Mouse (Mus musculus) G1E (cell line): ENCODE results near the gene Wwox.

ENCODE experiments used
- CTCF ChIP-seq: IDR thresholded peaks from 2 replicates; pipeline ENCODE4 v1.5.1; 2012; ENCODE audit warnings: low read depth, low read length, inconsistent platforms, mixed read lengths
- GATA1 ChIP-seq: IDR thresholded peaks from 2 replicates; pipeline ENCODE4 v1.6.1; 2012; ENCODE audit warnings: borderline replicate concordance, low read length, inconsistent platforms, mixed read lengths
- GATA2 ChIP-seq: IDR thresholded peaks from 2 replicates; pipeline ENCODE4 v1.6.1; 2012; ENCODE audit warnings: low read depth, low read length, inconsistent platforms, borderline replicate concordance
- POLR2AphosphoS5 ChIP-seq: IDR thresholded peaks from 2 replicates; pipeline ENCODE4 v1.6.1; 2012; ENCODE audit warnings: low read depth, low read length, inconsistent platforms; ENCODE audit not compliant: insufficient replicate concordance
- TAL1 ChIP-seq: conservative IDR thresholded peaks from 2 replicates; pipeline ENCODE4 v1.6.1; 2012; ENCODE audit warnings: low read depth, low read length, inconsistent platforms, mixed read lengths

- TF ChIP-seq TAL1 (no peak), CTCF (no peak), GATA2 (no peak), POLR2AphosphoS5 (no peak), GATA1 (no peak)
These were observed 190.3 kb downstream of the Wwox start for GRCm38 (mm10) chr8:114629719-114630118.
